Mouse (Mus musculus) left cerebral cortex, postnatal 25 days (tissue): ENCODE data around the gene 1700029I15Rik. TPM values are rescaled to one million over a fixed set of nuclear protein-coding genes. Genes with fewer than 3 reads are reported as not detected.

ENCODE experiments used
- DNase-seq, 2 experiments: peaks; one replicate each; pipeline ENCODE4 v3.0.0; 2022; ENCODE audit warnings: low spot score in 2 of 2, mixed read lengths in 1 of 2
- intact Hi-C: fragments of 180-260 bp; cut with DNase I; formaldehyde crosslinking; loops from one replicate; pipeline ENCODE4 v1.15.1; 2025
- total RNA-seq, 2 experiments: library from RNA; stranded (reverse); gene quantifications; 2 replicates each; pipeline ENCODE4 v1.2.3; 2021

Gene 1700029I15Rik
- total RNA-seq = 1 to 10 TPM; 3.4 to 4.4 TPM

DNA sequence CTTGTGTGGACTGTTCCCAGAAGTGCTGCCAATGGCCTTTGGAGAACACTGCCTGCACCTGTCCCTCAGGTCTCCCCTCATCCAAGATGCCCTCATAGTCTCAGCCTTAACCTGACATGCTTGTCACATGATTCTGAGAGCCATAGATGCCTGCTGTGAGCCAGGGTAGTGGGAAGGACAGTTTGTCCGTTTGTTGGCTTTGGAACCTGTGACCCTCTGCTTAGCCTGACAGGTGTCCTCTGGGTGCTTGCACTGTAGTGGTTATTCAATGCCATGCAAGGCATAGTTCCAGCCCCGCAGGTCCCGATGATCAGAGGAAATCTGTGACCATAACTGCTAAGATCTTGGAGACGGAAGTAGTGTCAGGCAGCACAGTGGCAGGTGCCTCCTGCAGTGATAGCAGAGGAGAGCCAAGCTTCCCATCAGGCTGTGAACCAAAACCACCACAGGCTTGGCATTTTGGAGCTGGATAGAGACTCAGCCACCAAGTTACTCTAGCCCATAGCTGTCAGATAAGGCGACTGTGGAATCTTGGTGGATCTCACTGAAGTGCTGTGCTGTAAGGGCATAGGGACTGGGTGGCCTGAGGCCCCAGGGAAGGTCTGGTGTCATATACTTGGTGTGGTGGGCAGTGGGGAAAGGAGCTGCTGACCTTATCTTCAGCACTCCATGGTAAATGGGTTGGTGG lies at the start of gene 1700029I15Rik:
Gene 1700029I15Rik (plus strand): TSS at position 638 of the 688 bp plus-strand sequence.
- intact Hi-C loops = no loop called here
- DNase-seq = no peak

DNA sequence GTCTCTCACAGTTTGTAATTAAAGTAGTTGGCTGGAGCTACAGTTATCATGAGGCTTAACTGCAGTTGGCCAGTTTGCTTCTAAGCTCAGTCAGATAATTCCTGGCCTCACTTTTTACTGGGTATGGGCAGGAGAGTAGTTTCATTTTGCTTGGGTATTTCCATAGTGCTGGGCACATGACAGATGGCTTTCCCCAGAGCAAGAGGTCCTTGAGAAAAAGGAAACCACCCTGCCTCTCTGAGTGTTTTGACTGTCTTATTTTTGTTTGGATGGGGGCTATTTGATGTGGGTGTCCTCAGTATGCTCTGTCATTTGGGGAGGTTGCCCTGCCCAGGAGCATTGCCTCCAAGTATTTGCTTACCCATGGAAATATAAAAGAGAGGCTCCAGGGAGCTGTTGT lies 39.9 kb upstream of the 1700029I15Rik start:
- DNase-seq = no peak
- intact Hi-C loops = no loop called here

DNA sequence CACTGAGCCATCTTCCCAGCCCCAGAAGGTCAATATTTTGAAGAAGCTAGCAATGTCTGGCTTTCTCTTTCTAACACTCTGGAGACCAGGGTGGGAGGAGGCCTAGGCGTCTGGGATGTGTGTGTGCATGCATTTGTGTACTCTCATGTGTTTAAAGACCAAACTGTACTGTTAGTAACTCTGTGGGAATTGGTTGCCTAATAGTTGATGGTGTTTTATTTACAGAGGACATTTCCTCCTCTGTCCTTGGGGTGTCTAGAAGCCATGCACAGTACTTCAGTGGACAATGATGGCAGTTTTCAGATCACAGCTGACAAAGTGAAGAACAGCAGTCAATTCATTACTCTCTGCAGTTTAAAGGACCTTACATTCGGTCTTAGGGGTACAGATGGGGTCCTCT lies 35.1 kb upstream of the 1700029I15Rik start:
- intact Hi-C loops = no loop called here

DNA sequence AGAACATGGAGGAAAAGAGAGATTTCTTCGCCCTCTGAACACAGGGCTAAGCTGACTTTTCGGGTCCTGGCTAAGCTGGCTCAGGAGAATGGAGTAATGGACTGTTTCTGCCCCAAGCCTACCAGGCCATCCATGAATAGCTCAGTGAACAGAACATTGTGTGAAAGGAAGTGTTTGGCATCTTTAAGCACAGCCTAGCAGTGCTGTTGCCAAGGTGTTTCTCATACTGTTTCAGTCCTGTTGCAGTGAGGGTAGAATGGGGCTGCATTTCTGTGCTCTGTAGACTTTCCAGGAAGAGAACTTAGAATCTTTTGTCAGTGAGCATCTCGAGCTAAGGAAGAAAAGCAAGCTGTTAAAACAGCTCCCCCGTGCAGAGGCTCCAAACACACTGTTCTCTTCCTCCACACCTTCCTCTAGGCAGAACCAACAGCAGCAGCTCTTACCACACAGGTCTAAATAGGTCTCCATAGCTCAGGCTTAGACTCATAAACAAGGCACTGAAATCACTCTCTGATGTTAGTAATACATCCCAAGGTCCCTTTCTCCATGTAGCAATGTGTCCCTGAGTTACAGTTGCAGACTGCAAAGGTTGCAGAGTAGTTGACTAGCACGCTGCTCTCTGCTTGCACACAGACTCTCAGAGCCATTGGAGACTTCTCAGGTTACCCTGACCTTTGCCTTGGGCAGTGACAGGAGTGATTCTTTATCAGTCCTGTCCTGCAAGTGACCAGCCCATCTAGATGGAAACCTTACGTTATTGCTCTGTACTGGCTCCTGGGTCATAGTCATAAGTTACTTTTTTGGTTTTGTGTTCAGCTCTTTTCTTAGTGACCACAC lies 32.5 kb upstream of the 1700029I15Rik start:
- DNase-seq = no peak
- intact Hi-C loops = no loop called here

More for the DNA sequence above, 35.1 kb upstream of the 1700029I15Rik start:
- DNase-seq = no peak

DNA sequence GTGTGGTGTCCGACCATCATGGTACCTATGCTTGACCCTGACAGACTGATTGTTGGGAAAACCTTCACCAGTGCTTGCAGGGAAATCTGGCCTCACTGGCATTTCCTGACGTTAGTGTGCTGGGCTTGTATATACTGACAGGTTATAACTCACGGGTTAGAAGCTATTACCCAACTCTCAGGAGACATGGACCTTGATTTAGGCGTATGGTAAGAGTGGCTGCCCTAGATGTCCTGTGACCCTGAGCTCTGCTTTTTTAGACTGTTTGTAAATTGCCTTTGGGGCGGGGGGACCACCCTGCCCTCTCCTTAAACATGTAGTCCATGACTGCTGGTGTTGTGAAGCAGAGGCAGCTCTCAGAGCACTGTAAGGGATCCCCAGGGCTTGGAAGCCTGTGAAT lies 31.7 kb upstream of the 1700029I15Rik start:
- intact Hi-C loops = no loop called here
- no peak for DNase-seq

DNA sequence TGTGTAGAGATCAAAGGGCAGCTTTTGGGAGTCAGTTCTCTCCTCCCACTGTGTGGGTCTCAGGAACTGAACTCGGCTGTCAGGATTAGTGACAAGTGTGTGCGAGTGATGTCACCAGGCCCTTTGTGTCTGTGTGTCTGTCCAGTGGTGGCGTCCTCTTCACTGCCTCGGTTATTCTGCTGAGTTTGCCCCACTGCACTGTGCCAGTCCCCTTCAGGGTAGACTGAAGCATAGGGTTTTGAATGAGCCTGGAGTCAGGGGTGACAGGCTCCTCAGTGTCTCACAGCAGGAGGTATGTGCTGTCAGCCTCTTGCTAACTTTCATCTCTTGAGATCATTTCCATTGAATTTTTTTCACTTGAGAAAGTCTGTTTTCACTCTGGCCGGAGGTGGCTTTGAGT lies 28.9 kb upstream of the 1700029I15Rik start:
- intact Hi-C loops = no loop called here
- DNase-seq = no peak

DNA sequence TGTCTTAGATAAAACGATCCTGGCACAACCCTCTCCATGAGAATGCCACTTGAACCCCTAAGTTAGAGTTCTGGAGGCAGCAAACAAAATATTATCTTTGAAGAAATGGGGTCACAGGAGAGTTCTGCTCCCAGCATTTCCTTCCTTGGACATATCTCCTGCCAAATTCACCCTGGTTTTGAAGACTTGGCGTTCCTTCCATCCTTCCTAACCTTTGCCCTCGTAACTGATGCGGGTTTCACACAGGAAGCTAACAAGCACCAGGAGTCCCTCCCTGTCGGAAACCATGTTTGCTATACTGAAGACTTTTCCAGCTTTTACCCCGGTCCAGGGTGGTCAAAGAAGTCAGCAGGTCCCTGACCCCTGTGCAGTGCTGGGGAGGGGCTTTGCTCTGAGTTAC lies 28.1 kb upstream of the 1700029I15Rik start:
- intact Hi-C loops = no loop called here

DNA sequence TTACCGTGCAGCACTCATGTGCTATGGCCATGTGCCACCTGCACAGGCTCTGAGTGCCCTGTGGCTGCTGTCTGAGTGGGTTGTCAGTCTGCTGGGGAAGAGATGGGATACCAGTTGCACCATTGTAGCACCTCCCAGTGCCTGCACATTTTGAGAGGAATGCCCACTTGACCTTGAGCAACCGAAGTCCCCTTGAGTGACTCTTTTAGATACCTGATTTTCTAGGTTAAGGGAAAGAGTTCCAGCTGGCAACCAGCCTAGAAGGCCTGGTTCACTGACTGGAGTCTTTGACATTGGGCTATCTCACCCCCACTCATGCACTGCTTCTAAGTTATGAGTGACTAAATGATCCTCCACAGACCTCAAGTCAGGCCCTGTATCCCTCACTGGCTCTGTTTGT lies 23.0 kb upstream of the 1700029I15Rik start:
- DNase-seq = no peak
- intact Hi-C loops = no loop called here

More for the DNA sequence above, 28.1 kb upstream of the 1700029I15Rik start:
- DNase-seq = no peak

DNA sequence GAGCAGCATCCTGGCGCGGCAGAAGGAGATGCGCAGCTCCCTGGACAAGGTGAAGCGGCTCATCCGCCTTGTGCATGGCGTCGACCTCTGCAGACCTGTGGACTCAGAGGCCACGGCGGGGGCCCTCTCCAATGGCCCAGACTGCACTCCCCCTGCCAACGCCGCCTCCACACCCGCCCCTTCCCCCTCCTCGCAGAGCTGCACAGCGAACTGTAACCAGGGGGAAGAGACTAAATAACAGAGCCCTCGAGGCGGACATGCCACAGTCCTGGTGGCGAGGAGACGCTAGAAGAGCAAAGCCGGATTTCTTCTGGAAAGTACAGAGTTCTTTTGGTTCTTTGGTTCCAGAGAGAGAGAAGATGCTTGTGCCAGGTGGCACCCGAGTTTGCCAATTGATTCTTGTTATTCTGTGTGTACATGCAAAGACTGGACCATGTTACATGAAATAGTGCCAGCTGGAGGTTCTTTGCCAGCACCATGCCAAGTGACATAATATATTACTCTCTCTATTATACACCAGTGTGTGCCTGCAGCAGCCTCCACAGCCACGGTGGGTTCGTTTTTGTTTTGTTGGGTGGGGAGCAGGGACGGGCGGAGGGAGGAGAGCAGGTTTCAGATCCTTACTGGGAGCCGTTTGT lies 22.0 kb upstream of the 1700029I15Rik start:
- no peak for DNase-seq
- intact Hi-C loops = no loop called here

DNA sequence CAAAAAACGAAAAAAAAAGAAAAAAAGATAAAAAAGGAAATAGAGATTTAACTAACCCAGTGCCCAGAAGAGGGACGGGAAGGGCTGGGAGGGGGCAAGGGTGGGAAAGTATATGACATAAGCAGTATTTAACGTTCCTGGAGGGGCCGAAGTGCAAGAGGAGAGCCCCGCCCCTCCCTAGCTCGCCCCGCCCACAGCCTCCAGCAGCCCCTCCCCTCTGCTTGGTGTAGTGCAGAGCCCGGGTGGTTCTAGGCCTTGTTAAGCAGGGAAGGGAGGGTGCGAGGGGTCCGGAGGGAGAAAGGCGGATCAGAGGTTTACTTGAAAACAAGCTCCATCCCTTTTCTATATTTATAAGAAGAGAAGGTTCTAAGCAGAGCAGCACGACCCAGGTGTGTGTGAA lies 21.4 kb upstream of the 1700029I15Rik start:
- intact Hi-C loops = no loop called here
- no peak for DNase-seq

DNA sequence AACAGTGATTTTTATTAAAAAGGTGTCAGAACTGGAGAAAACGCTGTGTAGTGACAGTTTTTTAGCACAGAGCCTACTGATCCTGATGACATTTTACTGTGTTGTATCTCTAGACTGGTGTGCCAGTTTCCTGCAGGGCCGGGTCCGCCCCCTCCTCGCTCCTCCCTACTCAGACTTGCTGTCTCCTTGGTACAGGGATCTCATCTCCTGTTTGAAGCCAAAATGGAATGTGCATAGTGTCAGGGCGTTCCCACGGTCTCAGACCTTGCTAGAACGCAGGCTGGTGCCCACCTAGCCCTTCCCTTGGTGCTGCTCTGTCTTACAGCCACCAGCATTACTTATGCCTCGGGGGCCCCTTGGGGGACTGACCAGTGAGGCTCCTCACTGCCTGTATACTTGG lies 20.5 kb upstream of the 1700029I15Rik start:
- intact Hi-C loops = no loop called here
- no peak for DNase-seq

DNA sequence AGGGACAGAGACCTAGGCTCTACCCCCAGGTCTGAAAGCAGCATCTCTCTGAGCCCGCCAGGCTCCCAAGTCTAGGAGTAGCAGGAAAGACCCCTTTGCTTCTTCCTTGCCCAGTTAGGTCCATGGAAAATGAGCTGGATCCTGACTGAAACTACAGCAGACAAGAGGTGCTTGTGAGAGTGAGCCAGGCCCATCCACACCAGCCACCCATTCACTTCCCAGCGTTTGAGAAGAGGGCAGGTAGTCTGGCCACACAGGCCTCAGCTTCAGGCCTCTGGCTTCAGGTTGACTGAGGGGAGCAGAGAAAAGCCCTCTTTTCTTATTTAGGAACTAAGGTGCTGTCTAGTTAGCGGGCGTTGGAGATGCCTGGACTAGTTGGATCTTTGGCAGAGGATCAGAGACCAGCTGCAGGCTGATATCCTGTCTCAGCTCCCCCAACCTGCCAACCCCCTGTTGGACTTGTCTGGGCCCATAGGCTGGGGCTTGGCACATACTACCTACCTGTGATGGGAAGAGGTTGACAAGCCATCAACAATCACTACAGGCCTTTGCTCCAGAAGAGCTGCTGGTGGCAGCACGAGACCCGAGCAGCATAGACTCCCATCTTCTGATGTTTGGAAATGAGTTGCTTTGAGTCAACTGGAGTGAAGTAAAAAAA lies 19.6 kb upstream of the 1700029I15Rik start:
- DNase-seq = no peak
- intact Hi-C loops = no loop called here

DNA sequence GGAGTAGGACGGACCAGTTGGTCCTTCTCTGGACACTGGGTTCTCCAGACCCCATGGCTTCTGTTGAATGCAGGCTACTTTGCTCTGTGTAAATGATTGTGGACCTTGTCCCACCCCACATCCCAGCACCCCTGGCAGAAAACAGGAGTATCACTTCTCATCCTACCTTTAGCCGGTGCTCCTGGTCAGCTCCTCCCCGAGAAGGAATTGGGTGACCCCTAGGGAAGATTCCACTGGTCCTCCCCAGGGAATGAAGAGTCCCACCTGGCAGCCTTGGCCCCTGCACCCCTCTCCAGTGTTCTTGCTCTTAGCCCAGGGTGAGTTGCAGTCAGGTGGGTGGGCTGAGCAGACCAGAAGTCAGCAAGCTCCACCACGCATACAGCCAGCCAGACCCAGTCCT lies 18.3 kb upstream of the 1700029I15Rik start:
- no peak for DNase-seq
- intact Hi-C loops = no loop called here

DNA sequence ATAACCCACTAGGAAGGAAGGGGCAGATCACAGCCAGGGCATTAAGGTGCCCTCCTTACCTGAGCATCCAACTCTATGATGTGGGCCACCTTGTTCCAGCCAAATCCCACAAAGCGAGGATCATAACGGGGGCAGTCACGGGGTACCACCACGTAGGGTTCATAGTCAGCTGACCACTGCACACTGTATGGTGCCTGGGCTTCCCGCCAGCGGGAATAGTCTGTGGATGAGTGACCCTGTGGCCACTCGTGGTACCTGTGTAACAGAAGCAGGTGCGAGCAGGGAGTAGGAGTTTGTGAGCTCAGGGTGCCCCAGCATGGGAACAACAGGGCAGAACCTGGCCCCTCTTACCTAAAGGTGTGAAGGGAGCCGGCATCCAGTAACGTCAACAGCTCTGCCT lies 16.8 kb upstream of the 1700029I15Rik start:
- intact Hi-C loops = no loop called here
- DNase-seq = no peak

DNA sequence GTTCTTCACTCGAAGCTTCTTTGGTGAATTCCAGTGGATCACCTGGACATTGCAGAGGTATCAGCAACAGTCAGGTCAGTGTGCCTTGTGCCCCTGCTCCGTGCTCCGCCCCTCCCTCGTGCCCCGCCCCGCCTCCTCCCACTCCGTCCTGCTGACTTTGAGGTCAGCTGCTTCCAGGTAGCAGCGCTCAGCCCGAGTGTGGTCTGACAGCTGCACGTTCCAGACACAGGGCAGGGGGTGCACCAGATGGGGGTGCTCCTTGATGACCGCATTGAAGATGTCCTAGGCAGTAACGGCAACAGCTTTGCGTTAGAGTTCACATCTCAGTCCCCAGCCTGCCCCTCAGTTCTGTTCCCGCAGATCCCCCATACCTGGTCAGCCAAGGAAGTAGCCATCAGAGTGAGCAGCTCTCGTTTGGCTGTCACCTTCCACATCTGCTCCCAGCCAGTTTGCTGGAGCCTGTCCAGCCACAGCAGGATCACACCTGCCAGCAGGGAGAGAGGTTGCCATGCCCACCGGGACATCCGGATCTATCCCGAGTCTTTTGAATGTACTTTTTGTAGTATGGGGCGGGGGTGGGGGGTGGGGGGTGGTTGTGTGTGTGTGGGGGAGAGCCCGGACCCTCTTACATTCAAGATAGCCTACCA lies 14.8 kb upstream of the 1700029I15Rik start:
- no peak for DNase-seq
- intact Hi-C loops = no loop called here

DNA sequence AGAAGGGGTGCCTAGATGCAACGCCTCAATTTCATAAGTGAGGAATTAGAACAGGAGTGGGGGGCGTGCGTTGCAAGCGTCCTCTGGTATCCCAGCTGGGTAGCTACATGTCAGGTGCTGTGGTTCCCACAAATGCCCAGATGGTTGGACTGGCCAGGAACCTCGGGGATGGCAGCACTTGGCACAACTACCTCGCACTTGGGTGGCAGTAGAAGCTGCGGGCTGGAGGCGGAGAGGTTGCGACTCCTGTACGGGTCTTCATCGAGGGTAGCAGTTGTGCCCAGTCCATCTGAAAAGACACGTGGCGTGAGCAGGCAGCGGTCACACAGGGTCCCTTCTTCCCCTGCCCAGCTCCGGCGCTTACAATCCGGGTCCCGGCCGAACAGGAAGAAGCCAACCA lies 12.0 kb upstream of the 1700029I15Rik start:
- intact Hi-C loops = no loop called here
- DNase-seq = no peak

DNA sequence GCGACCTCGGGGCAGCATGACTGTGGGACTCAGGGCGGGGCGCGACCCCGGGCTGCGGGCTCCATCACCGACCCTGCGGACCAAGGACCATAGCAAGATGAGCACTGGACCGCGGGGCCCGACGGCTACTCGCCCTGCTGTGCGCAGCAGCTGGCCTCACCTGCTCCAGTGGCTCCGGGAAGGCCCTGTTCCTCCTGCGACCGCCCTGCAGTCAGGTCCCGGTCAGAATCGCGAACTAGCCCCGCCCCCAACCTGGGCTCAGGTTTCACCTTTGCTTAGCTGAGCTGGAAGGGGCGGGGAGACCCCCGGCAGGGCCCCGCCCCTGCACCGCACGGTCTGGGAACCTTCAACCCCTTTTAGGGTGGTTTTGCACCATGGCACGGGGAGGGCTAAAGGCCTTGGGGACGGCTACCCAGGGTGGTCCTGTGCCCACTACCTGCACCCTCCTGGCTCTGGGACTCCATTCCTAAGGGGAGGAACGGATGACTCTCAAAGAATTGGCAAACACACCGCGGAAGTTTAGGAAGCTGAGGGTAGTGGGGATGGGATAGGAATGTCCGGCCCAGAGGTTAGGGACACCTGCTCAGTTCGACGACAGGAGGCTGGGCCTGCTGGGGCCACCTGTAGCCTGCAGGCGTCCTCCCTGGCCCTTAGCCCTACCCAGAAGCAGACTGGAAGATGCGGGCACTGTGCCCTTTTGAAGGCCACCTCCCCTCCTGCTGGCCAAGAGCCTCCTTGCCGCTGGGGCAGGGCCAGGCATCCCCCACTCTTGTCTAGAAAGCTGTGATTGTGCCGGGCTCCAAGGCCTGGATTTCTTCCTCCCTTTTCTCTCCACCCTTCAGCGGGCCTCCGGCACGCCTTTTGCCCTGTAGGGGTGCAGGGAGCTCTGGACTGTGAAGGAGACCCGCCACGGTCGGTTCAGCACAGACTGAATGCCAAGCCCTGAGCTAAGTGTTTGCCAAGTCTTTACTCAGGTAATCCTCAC lies 11.2 kb upstream of the 1700029I15Rik start:
- intact Hi-C loops = no loop called here
- DNase-seq = no peak

DNA sequence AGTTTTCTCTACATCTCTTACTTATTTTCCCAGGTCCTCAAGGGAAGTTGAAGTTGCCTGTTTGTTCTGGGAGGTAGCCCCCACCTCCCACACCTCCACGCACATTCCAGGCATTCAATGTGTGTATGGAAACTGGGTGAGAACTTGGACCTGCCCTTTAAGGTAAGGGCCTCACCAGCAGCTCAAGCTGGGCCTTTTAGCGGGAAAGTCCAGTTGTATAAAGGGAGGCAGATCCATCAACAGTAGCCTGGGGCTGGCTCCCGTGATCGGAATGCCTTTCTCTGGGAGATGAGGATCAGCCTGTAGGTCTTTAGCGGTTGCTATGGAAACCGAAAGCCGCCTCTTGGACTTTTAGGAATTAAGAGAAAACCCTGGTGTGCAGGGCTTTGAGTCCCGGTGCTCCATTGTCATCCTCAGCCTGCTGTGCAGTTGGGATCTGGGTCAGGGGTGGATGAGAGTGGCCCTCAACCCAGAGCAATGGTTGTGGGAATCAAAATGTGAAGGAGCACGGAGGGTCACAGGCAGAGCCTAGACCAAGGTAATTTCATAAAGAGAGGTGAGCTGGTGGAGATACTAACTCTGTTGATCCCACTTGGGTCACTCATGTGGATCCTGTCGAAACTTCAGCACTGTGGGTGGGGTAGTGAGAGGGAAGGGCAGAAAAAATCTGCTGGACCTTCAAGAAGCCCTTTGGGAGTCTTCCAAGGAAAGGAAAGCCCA lies 10.2 kb upstream of the 1700029I15Rik start:
- intact Hi-C loops = no loop called here
- DNase-seq = no peak
